Mouse (Mus musculus): ENCODE results near the gene Tuft1. TPM values are rescaled to one million over a fixed set of nuclear protein-coding genes. Genes with fewer than 3 reads are reported as not detected.
"Not testable (repeated sequence)": the region's sequence is repeated elsewhere in the genome, so short reads cannot be mapped to it uniquely, and the experiment has no call there.

Gene Tuft1
- polyA plus RNA-seq, 1 experiment from 2014 or later, result 5.3 TPM

DNA sequence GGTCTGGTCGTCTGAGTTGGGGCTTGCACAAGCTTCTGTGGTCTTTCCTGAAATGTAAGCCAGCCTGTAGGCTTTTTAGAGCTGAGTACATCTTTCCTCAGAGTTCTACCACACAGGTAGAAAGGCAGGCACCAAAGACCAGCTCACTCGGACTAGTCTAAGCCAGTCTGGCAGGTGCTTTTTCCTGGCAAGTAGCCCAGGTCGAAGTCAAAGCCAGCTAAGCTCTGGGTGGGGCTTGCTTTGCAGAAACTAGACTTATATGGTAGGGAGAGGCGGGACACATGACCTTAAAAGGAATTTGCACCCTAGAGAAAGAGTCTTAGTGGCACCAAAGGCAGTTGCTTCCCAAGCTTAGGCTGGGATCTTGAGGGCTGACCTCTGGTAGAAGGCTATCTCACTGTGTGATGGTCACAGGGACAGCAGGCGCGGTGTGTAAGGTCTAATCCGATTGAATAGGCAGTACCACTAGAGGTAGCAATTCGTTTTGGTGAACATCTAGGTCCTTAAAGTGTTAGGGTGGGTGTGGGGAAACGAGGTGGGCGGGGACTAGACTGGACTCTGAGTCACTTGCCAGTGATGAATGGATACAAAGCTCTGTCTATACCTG, 573 bp upstream of the Tuft1 start:
- Histone ChIP-seq H3K4me2 (peak overlapping the region; percentile 57), H3K9ac (peak overlapping the region; percentile 14; the same call in 1 of the 2 replicates), H3K4me3 (replicated peaks) (peak overlapping the region; percentile 41), H3K27ac (peak overlapping the region; percentile 74), H3K4me1 (replicated peaks) (peaks cover 30% of the 10 kb centered on the region)
- H3K9me3 ChIP-seq (replicated peaks); H3K36me3 ChIP-seq; H3K27me3 ChIP-seq: not testable (repeated sequence)
- DNase-seq (peak; percentile 33), ATAC-seq (ENCODE audit: low read depth) (peak; percentile 77)
- 19% methylated on average over 8 of the region's 10 CpGs for WGBS (ENCODE audit: insufficient replicate concordance)

- H3K27ac ChIP-seq; H3K27me3 ChIP-seq; DNase-seq; H3K36me3 ChIP-seq; H3K9me3 ChIP-seq (replicated peaks): not testable (repeated sequence)
- Histone ChIP-seq H3K4me1 (replicated peaks) (peaks cover 33% of the 10 kb centered on the region), H3K4me3 (replicated peaks) (peak overlapping the region; percentile 62), H3K4me2 (peak overlapping the region; percentile 82), H3K9ac (peak overlapping the region; percentile 72)
- ATAC-seq (ENCODE audit: low read depth), result peak; percentile 37
- WGBS (ENCODE audit: insufficient replicate concordance), result 6% methylated on average over 24 of the region's 47 CpGs
Measured at GRCm38 (mm10) chr3:94657852-94658739, 576 bp downstream of the Tuft1 start.

DNA sequence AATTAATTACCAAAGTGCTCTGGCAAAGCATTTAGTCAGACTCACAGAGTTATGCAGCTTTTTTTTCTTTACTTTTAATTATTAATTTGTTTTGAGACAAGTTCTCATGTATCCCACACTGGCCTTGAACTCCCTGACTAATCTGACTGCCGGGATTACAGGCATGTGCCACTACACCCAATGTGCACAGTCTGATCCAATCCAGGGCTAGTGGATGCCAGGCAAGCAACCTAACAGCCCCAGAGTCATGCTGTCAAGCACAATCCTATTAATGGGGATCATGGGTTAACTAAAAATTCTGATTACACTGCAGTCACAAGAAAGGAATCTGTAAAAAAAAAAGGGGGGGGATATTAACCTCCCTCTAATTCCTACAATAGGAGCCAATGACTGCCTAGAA, 4.7 kb downstream of the Tuft1 start:
- not testable (repeated sequence) for H3K4me2 ChIP-seq; DNase-seq; H3K4me3 ChIP-seq (replicated peaks); H3K9ac ChIP-seq; H3K36me3 ChIP-seq; H3K27ac ChIP-seq; ATAC-seq (ENCODE audit: low read depth); H3K9me3 ChIP-seq (replicated peaks); H3K27me3 ChIP-seq
- WGBS (ENCODE audit: insufficient replicate concordance), result 55% methylated on average over 1 of the region's 1 CpGs
- peaks cover 38% of the 10 kb centered on the region for H3K4me1 ChIP-seq (replicated peaks)

- H3K36me3 ChIP-seq, result no peaks in the 10 kb centered on the region
- peaks cover 37% of the 10 kb centered on the region for H3K4me1 ChIP-seq (replicated peaks)
- ATAC-seq (ENCODE audit: low read depth) (no peak), DNase-seq (no peak)
- no peaks in the 10 kb centered on the region for H3K27me3 ChIP-seq
- no peak overlapping the region for H3K9ac ChIP-seq
- H3K4me3 ChIP-seq (replicated peaks), result no peak overlapping the region
- WGBS (ENCODE audit: insufficient replicate concordance), result 77% methylated on average over 7 of the region's 7 CpGs
- H3K27ac ChIP-seq, result 0 out of 2 replicates have a peak overlapping the region, but pooled peaks have one; percentile 85
- no peaks in the 10 kb centered on the region for H3K9me3 ChIP-seq (replicated peaks)
- H3K4me2 ChIP-seq, result no peak overlapping the region
Measured at GRCm38 (mm10) chr3:94650409-94650808, 8.3 kb downstream of the Tuft1 start.

DNA sequence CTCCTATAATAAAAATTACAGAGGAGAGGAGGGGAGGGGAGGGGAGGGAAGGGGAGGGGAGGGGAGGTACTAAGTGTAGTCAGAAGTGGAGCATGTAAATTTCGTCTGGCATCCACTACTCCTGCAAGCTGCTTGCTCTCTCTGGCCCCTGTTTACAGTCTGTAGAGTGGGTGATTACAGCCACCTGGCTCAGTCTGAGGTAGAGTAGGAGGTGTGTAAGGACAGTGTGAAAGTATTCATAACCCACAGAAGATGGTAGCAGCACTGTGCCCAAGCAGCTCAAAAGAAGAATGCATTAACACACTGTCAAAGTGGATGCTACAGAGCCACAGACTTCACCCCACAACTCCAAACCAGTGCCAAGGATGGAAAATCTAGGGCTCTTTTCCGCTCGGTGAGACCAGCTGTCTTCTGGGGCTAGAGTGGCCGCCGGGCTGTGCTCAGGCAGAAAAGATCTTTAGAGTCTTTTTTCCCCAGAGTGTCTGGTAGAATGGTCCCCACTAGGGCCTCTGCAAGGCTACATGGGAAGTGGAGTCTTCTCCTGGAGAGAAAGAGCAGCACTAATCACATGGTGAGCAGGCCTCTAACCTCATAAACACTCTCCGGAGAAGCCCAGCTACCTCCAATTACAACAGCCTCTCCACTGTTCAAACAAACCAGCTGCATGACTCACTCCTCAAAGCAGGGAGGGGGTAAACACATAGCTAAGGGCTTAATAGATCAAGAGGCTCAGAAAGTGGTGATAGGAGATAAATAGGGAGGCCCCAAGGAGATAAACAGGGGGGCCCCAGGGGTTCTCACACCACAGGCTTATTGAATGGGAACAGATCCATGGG, 9.7 kb downstream of the Tuft1 start:
- no peaks in the 10 kb centered on the region for H3K36me3 ChIP-seq
- peak overlapping the region; percentile 56 for H3K4me2 ChIP-seq
- H3K9me3 ChIP-seq (replicated peaks), result no peaks in the 10 kb centered on the region
- H3K4me1 ChIP-seq (replicated peaks), result peaks cover 37% of the 10 kb centered on the region
- H3K4me3 ChIP-seq (replicated peaks), result no peak overlapping the region; the same call in 1 of the 2 replicates
- no peaks in the 10 kb centered on the region for H3K27me3 ChIP-seq
- 53% methylated on average over 6 of the region's 6 CpGs for WGBS (ENCODE audit: insufficient replicate concordance)
- H3K9ac ChIP-seq, result peak overlapping the region; percentile 63
- peak; percentile 86 for ATAC-seq (ENCODE audit: low read depth)
- peak; percentile 50 for DNase-seq
- peak overlapping the region; percentile 85 for H3K27ac ChIP-seq

DNA sequence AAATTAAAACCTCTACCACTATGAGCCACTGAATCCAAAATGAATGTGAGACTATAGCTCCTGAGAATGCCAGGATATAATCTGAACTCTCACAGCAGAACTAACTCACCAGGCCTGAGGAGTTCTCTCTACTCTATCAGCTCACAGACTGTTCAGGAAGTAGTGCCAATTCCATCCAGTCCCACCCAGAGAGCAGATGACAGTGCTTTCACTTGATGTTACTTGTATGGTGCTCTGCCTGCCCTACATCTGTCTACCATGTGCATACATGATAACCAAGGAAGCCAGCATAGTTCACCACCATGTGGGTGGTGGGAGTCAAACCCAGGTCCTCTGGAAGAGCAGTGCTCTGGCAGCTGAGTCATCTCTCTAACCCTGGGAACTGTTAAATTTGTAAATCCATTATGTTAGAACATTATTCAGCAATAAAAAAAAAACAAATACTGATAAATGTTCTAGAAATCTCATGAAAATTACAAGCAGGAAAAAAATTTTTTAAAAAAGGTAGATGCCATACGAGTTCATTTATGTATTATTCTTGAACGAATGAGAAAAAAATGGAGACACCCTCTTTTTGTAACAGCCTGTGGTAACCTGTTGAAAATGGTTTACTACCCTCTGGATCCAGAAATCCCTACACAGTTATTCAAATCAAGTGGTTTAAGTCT, 16.0 kb downstream of the Tuft1 start, which contains the start of gene Gm10972:
Gene Gm10972, plus strand, starts transcription at position 618 of the 668 bp plus-strand sequence.
- 65% methylated on average over 2 of the region's 2 CpGs for WGBS (ENCODE audit: insufficient replicate concordance)
- H3K36me3 ChIP-seq; H3K27me3 ChIP-seq; H3K27ac ChIP-seq; H3K4me1 ChIP-seq (replicated peaks); H3K4me3 ChIP-seq (replicated peaks); H3K4me2 ChIP-seq; H3K9me3 ChIP-seq (replicated peaks); DNase-seq; H3K9ac ChIP-seq: not testable (repeated sequence)
- ATAC-seq (ENCODE audit: low read depth), result peak; percentile 49

- 64% methylated on average over 3 of the region's 3 CpGs for WGBS (ENCODE audit: insufficient replicate concordance)
- H3K4me3 ChIP-seq (replicated peaks), result no peak overlapping the region
- H3K4me2 ChIP-seq, result no peak overlapping the region
- no peaks in the 10 kb centered on the region for H3K27me3 ChIP-seq
- no peak for DNase-seq
- ATAC-seq (ENCODE audit: low read depth), result no peak
- H3K36me3 ChIP-seq, result no peaks in the 10 kb centered on the region
- H3K9me3 ChIP-seq (replicated peaks), result no peaks in the 10 kb centered on the region
- H3K9ac ChIP-seq, result no peak overlapping the region
- H3K4me1 ChIP-seq (replicated peaks), result no peaks in the 10 kb centered on the region
- H3K27ac ChIP-seq, result no peak overlapping the region
Measured at GRCm38 (mm10) chr3:94629876-94630275, 28.8 kb downstream of the Tuft1 start.

DNA sequence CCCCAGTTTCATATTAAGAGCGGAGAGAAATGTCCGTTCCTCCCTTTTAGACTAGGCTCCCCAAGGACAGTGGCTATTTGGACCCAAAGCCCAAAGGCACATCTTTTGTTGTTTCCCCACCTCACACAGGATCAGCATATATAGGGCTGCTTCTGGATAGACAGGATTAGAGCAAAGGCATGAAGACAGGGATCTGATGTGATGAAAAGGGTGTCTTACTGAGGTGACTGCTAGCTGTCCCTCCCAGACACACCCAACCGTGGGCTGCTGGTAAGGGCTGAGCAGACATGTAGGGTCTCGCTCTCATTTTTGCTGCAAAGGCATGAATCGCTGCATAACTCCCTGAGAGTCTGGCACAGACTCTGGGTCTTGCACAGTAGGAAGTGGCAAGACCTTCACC, 30.0 kb downstream of the Tuft1 start:
- Histone ChIP-seq H3K9ac (no peak overlapping the region), H3K4me1 (replicated peaks) (peaks cover 2% of the 10 kb centered on the region; the same call in 1 of the 2 replicates), H3K36me3 (no peaks in the 10 kb centered on the region), H3K4me2 (no peak overlapping the region), H3K27me3 (no peaks in the 10 kb centered on the region), H3K9me3 (replicated peaks) (no peaks in the 10 kb centered on the region), H3K4me3 (replicated peaks) (no peak overlapping the region), H3K27ac (no peak overlapping the region)
- no peak for DNase-seq
- 84% methylated on average over 5 of the region's 5 CpGs for WGBS (ENCODE audit: insufficient replicate concordance)
- no peak for ATAC-seq (ENCODE audit: low read depth)

GRCm38 (mm10) chr3:94624281-94624680, 34.4 kb downstream of the Tuft1 start:
- no peaks in the 10 kb centered on the region for H3K27me3 ChIP-seq
- H3K9me3 ChIP-seq (replicated peaks), result no peaks in the 10 kb centered on the region
- H3K27ac ChIP-seq, result no peak overlapping the region
- no peak overlapping the region for H3K4me3 ChIP-seq (replicated peaks)
- peaks cover 6% of the 10 kb centered on the region for H3K36me3 ChIP-seq
- no peak for ATAC-seq (ENCODE audit: low read depth)
- 77% methylated on average over 4 of the region's 4 CpGs for WGBS (ENCODE audit: insufficient replicate concordance)
- peaks cover 31% of the 10 kb centered on the region for H3K4me1 ChIP-seq (replicated peaks)
- H3K4me2 ChIP-seq, result no peak overlapping the region
- no peak for DNase-seq
- H3K9ac ChIP-seq, result no peak overlapping the region

DNA sequence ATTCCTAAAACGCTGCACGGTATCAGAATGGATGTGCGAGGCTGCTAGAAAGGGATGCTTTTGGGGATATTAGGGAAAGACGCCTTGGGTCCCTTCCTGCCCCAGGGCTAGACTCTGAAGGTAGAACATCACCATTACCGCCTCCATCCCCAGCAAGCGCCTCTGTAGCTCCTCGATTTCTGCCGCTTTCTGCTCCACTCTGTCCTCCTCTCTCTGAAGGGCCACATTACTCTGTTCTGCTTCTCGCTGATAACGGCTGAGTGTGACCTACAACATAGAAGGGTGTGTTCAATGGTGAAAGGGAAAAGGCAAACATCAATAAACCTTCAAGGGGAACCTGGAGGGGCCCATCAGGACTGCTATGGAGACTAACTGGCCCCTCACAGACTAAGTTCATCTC, 36.1 kb downstream of the Tuft1 start:
- DNase-seq (peak; percentile 57), ATAC-seq (ENCODE audit: low read depth) (peak; percentile 88)
- Histone ChIP-seq H3K4me3 (replicated peaks) (no peak overlapping the region), H3K27ac (peak overlapping the region; percentile 75), H3K4me1 (replicated peaks) (peaks cover 37% of the 10 kb centered on the region), H3K9me3 (replicated peaks) (no peaks in the 10 kb centered on the region), H3K4me2 (peak overlapping the region; percentile 30), H3K36me3 (peaks cover 6% of the 10 kb centered on the region), H3K27me3 (no peaks in the 10 kb centered on the region), H3K9ac (no peak overlapping the region)
- WGBS (ENCODE audit: insufficient replicate concordance), result 62% methylated on average over 10 of the region's 10 CpGs

Data from liver, embryonic 13.5 days (tissue).